Mouse (Mus musculus): Measurements from ENCODE around the gene Kif12. TPM values are rescaled to one million over a fixed set of nuclear protein-coding genes. Genes with fewer than 3 reads are reported as not detected.

Kif12 gene
- polyA plus RNA-seq, 1 experiment from 2014 or later, result 67.1 TPM

DNA sequence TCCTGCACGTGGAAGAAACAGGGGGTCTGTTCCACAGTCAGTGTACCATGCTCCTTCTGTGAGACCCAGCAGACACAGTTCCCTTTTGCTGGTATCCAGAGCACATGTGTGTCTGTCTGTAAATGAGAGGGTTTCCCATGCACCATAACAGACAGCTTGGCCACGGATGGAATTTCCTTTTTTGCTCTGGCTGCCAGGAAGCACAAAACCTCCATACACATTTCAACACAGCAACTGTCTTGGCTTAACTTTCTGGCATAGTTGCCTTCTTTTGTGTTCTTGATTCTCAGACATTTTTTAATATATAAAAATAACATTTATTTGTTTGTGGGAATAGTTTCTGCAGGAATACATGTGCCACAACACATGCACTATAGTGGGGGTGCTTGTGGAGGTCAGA, 16.3 kb downstream of the Kif12 start:
- Histone ChIP-seq H3K4me1 (replicated peaks) (no peaks in the 10 kb centered on the region), H3K4me3 (replicated peaks) (no peak overlapping the region), H3K27me3 (replicated peaks) (no peaks in the 10 kb centered on the region), H3K27ac (no peak overlapping the region), H3K36me3 (no peaks in the 10 kb centered on the region), H3K9ac (no peak overlapping the region), H3K9me3 (no peaks in the 10 kb centered on the region), H3K4me2 (replicated peaks) (no peak overlapping the region)
- WGBS, result 38% methylated on average over 2 of the region's 2 CpGs
- ATAC-seq, result no peak

DNA sequence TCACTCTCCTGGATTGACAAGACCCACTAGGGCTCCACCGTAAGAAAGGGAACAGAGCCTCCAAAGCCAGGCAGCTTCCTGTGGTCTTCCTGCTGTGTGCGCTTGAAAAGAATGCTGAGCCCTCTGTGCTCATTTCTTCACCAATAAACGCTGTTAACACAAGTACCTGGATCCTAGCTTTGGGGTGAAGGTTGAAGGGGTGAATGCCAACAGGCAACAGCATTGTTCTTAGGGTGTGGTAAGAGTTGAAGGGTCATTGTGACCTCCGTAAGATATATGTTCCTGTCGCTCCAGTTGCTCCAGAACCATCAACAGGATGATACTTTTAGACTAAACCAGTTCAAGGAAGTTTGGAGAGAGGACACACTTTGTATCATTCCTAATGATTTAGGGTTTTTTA, 17.2 kb downstream of the Kif12 start, which contains the start of gene Ambp:
Gene Ambp (minus strand): TSS at position 101 of the 400 bp plus-strand sequence.
- Histone ChIP-seq H3K9me3 (no peaks in the 10 kb centered on the region), H3K4me2 (replicated peaks) (no peak within 1 kb of the TSS), H3K4me1 (replicated peaks) (no peaks in the 10 kb centered on the region), H3K27me3 (replicated peaks) (no peaks in the 10 kb centered on the region), H3K4me3 (replicated peaks) (no peak within 1 kb of the TSS), H3K36me3 (no peaks in the 10 kb centered on the region), H3K9ac (no peak within 1 kb of the TSS), H3K27ac (no peak within 1 kb of the TSS)
- WGBS, result 66% methylated on average over 5 of the region's 5 CpGs
- no peak for ATAC-seq

DNA sequence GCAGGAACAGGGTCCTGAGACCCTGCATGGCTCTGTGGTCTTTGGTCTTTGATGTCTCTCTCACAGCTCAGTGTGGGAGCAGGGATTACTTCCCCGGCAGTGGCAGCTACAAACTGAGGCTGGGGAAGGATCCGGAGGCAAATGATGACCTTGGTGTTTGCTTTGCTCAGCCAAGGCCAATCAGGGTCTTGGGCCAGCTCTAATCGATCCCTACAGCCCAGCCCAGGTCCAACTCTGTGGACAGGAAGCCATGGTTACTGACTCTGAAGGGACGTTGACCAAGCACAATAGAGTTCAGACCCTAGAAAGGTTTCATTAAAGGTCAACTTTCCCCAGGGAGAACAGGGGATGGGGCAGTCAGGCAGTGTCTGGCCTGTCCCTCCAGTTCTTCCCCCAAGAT, 17.9 kb downstream of the Kif12 start:
- no peak overlapping the region for H3K9ac ChIP-seq
- no peak overlapping the region for H3K27ac ChIP-seq
- H3K9me3 ChIP-seq, result no peaks in the 10 kb centered on the region
- H3K36me3 ChIP-seq, result no peaks in the 10 kb centered on the region
- H3K4me2 ChIP-seq (replicated peaks), result no peak overlapping the region
- no peak overlapping the region for H3K4me3 ChIP-seq (replicated peaks)
- H3K27me3 ChIP-seq (replicated peaks), result no peaks in the 10 kb centered on the region
- 44% methylated on average over 4 of the region's 4 CpGs for WGBS
- ATAC-seq, result no peak
- no peaks in the 10 kb centered on the region for H3K4me1 ChIP-seq (replicated peaks)

DNA sequence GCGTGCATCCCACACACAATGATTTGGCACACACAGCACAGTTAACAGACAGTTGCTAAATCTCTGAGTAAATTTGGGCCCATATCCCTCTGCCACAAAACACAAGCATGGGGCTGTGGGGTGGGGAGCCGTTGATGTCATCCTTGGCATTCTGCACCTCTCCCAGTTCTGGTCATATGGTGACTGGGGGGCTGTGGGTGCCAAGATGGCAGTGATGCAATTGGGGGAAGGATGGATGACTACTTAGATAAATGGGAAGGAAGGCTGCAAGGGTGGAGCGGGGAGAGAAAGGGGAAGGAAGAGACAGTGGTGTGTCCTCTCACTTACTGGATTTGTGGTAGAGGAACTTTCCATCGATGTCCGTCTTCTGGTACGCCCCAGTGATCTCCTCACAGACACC, 20.8 kb downstream of the Kif12 start:
- Histone ChIP-seq H3K4me3 (replicated peaks) (no peak overlapping the region), H3K4me2 (replicated peaks) (no peak overlapping the region), H3K27ac (no peak overlapping the region), H3K27me3 (replicated peaks) (no peaks in the 10 kb centered on the region), H3K9ac (no peak overlapping the region), H3K36me3 (no peaks in the 10 kb centered on the region), H3K4me1 (replicated peaks) (no peaks in the 10 kb centered on the region), H3K9me3 (no peaks in the 10 kb centered on the region)
- 91% methylated on average over 6 of the region's 6 CpGs for WGBS
- no peak for ATAC-seq

DNA sequence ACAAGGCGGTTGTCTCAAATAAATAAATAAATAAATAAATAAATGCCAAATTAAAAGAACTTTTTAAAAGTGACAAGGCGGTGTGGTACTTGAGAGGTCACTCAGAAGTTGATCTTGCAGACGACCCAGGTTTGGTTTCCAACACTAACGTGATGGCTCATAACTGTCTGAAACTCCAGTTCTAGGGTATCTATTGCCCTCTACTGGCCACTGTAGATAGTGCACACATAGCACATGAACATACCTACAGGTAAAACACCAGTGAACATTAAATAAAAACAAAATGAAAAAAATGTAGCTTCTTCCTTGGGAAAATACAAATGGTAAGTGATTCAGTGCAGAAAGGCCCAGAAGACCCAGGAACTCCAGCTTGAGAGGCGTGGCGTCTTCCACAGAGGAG, 24.7 kb downstream of the Kif12 start:
- H3K27ac ChIP-seq, result no peak overlapping the region
- no peaks in the 10 kb centered on the region for H3K27me3 ChIP-seq (replicated peaks)
- no peak overlapping the region for H3K4me2 ChIP-seq (replicated peaks)
- H3K4me3 ChIP-seq (replicated peaks), result no peak overlapping the region
- no peak for ATAC-seq
- no peaks in the 10 kb centered on the region for H3K9me3 ChIP-seq
- WGBS, result 94% methylated on average over 6 of the region's 6 CpGs
- 0 out of 2 replicates have a peak, but pooled peaks cover 1% of the 10 kb centered on the region for H3K4me1 ChIP-seq (replicated peaks)
- H3K36me3 ChIP-seq, result no peaks in the 10 kb centered on the region
- H3K9ac ChIP-seq, result no peak overlapping the region

DNA sequence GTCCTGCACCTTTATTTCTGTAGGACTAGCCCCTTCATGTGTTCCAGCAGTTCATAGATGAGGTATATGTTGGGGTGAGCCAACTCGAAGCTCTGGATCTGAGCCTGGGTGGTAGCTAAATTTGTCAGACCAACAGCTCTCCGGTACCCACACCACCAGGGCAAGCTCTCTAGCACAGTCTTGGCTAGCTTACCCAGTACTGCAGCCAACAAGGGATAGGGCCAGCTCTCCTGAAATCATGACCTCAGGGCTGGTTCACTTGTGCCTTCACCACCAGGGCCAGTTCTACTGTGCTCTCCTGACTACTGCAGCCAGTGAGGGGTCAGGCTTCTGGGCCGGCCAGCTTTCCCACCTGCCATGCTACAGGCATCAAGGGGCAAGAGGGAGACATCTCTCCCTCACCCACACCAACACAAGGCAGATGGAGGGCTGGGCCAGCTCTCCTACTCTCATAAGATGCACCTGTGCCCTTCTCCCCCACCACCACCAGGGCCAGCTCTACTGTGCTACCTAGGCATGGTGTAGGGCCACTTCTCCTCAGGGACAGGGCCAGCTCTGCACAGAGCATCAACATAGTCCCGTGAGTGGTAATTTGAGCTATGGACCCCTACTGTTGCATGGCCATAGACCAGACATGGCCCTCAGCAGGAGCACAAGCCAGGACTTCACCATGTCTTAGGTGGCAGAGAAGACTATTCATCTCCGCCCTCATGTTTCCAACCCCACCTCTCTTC, 41.9 kb downstream of the Kif12 start:
- WGBS, result 92% methylated on average over 5 of the region's 5 CpGs
- no peaks in the 10 kb centered on the region for H3K9me3 ChIP-seq
- no peak overlapping the region for H3K9ac ChIP-seq
- H3K27ac ChIP-seq, result no peak overlapping the region
- H3K27me3 ChIP-seq (replicated peaks), result no peaks in the 10 kb centered on the region
- peaks cover 14% of the 10 kb centered on the region for H3K36me3 ChIP-seq
- no peaks in the 10 kb centered on the region for H3K4me1 ChIP-seq (replicated peaks)
- no peak overlapping the region for H3K4me3 ChIP-seq (replicated peaks)
- no peak for ATAC-seq
- no peak overlapping the region for H3K4me2 ChIP-seq (replicated peaks)

DNA sequence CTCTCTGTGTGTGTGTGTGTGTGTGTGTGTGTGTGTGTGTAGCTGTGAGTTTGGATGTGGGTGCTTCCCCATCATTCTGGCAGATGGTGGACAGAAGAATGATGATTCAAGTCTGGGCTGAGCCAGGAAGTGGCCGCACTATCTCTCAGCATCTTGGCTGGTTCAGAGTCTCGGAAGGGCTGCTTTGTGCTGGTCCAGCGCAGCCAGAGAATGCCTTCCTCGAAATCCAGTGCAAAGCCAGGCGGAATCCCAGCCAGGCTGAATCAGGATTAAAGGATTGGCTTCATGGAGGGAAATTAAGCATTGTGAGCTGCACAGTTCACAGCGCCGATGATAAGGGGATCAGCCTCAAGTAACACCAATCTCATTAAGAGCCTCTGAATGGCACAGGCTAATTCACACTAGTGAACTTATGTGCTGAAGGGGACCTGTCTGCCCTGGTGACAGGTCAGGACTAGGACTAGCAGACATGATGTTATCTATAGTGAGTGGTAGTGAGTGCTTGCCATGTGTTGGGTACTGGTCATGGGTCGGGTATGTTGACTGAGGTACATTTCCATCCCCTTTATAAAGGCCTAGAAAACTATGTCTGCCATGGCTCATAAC, 47.0 kb downstream of the Kif12 start:
- Histone ChIP-seq H3K27me3 (replicated peaks) (no peaks in the 10 kb centered on the region), H3K36me3 (peaks cover 19% of the 10 kb centered on the region), H3K9ac (no peak overlapping the region), H3K4me1 (replicated peaks) (no peaks in the 10 kb centered on the region), H3K9me3 (no peaks in the 10 kb centered on the region), H3K4me2 (replicated peaks) (no peak overlapping the region), H3K27ac (no peak overlapping the region), H3K4me3 (replicated peaks) (no peak overlapping the region)
- no peak for ATAC-seq
- WGBS, result 84% methylated on average over 8 of the region's 8 CpGs

DNA sequence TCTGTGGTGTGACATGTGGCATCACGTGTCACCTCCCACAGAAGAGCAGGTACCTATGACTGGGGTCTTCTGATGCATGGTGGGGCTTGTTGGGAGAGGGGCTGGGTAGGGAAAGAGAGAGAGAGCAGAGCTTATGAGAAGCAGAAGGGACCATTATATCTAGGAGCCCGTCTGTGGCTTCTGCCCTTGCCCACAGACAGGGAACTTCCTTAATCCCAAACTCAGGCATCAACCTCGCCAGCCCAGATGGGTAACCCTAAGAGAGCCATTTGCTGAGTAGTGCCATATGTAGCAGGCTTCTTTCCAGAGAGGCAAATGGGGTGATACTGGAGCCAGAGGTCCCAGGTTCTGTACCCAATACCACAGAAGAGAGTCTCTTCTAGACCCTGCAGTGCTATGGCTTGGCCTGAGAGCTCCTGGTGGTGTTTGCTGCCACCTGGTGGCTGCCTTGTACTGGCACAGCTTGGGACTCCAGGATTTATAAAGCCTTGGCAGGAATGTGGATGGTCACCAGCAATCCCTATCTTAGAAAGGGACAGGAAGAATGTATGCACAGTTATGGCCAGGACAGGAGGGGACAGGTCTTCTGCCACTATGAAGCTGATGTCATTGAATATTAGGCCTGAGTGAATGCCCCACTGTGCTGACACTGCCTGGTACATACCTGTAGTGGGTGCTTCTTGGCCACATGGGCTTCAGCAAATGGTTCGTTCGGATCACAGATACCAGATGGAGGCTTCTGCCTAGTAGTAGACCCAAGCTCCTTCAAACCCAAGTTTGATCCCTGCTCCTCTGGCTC, 53.1 kb downstream of the Kif12 start:
- Histone ChIP-seq H3K4me2 (replicated peaks) (no peak overlapping the region), H3K27ac (no peak overlapping the region), H3K4me1 (replicated peaks) (no peaks in the 10 kb centered on the region), H3K4me3 (replicated peaks) (no peak overlapping the region), H3K9me3 (no peaks in the 10 kb centered on the region), H3K27me3 (replicated peaks) (no peaks in the 10 kb centered on the region), H3K36me3 (peaks cover 27% of the 10 kb centered on the region), H3K9ac (no peak overlapping the region)
- 86% methylated on average over 5 of the region's 5 CpGs for WGBS
- peak; percentile 88 for ATAC-seq

Other genes starting within 250 kb of the Kif12 start
- gene Zfp618, start 206.6 kb downstream of the Kif12 start, polyA plus RNA-seq (2015; fragmentation: Nextera tagmentation; extraction: Ambion mirVana), result 20.1 and 20.6 TPM in 2 replicates
- 48.8 and 71.7 TPM in 2 replicates for gene Ambp, start 17.3 kb downstream of the Kif12 start, polyA plus RNA-seq (2015; fragmentation: Nextera tagmentation; extraction: Ambion mirVana)
- gene Col27a1, start 41.9 kb upstream of the Kif12 start, polyA plus RNA-seq (2015; fragmentation: Nextera tagmentation; extraction: Ambion mirVana), result 13.1 and 13.3 TPM in 2 replicates
- gene Orm1, start 172.4 kb upstream of the Kif12 start, polyA plus RNA-seq (2015; fragmentation: Nextera tagmentation; extraction: Ambion mirVana), result not detected in 2 replicates
- not detected in 2 replicates for gene Orm3, start 184.0 kb upstream of the Kif12 start, polyA plus RNA-seq (2015; fragmentation: Nextera tagmentation; extraction: Ambion mirVana)
- gene Orm2, start 190.3 kb upstream of the Kif12 start, polyA plus RNA-seq (2015; fragmentation: Nextera tagmentation; extraction: Ambion mirVana), result not detected in 2 replicates
- 5.6 and 6.5 TPM in 2 replicates for gene Akna, start 231.2 kb upstream of the Kif12 start, polyA plus RNA-seq (2015; fragmentation: Nextera tagmentation; extraction: Ambion mirVana)